Comparison of ENCODE assay signal across 9 mouse cellular contexts in the genomic region with DNA sequence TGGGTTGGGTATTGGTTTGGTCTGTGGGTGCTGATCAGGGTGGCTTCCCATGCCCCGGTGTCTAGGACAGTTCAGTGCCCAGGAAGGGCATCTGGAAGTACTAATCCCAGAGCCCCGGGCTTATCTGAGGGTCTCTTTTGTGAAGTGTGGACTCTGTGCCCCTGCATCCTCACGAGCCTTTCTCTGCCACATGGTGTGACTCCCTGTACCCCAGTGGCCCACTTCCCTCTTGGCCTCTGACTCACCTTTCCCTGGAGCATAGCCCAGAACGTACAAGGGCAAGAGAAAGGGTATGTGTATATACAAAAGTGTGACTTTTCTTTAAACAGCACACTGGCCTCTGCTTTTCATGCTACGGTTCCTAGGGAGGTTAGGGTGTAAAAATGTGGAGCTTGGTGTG. TPM values are rescaled to one million over a fixed set of nuclear protein-coding genes. Genes with fewer than 3 reads are reported as not detected.
DNase-seq lines count a peak whose midpoint lies in the region; ATAC-seq and TF ChIP-seq lines count a peak whose summit lies in the region.
"Had no signal": no experiment of that assay in that cellular context is flagged by ENCODE, and none has a peak within 500 bp of the region (broad histone marks: within the 10 kb centered on the region; RNA-seq: fewer than 3 reads in every experiment).

No protein-coding gene starts in this region.

- peak overlapping the region; percentile 100 for H3K4me2 ChIP-seq in heart, postnatal 0 days (ENCODE audit: low read depth, low read length)
- H3K4me2 ChIP-seq in hindbrain, embryonic 14.5 days (replicated peaks): peak overlapping the region; percentile 99
- H3K4me2 ChIP-seq in myocyte (ENCODE audit: low read depth): peak overlapping the region; percentile 85

- TF ChIP-seq CTCF in heart, postnatal 0 days (IDR thresholded peaks at IDR 0.05; ENCODE audit: low read depth): no peak

- 25% methylated on average over 5 of the region's 5 CpGs for WGBS in heart, postnatal 0 days
- WGBS in hindbrain, embryonic 14.5 days: 36% methylated on average over 5 of the region's 5 CpGs

- ATAC-seq in heart, postnatal 0 days (ENCODE audit: insufficient read depth, low read depth): no peak
- ATAC-seq in hindbrain, embryonic 14.5 days (ENCODE audit: low FRiP score): no peak

- peaks cover 20% of the 10 kb centered on the region; the same call in 1 of the 2 replicates for H3K4me1 ChIP-seq in heart, postnatal 0 days (ENCODE audit: control insufficient read depth, insufficient read depth)
- peaks cover 13% of the 10 kb centered on the region; the same call in 1 of the 2 replicates for H3K4me1 ChIP-seq in hindbrain, embryonic 14.5 days (replicated peaks; ENCODE audit: control insufficient read depth, insufficient read depth, low read length)

- H3K9me3 ChIP-seq in heart, postnatal 0 days (replicated peaks; ENCODE audit: control insufficient read depth, low read length): no peaks in the 10 kb centered on the region
- no peaks in the 10 kb centered on the region for H3K9me3 ChIP-seq in hindbrain, embryonic 14.5 days (ENCODE audit: control insufficient read depth, low read length)

- no peaks in the 10 kb centered on the region for H3K36me3 ChIP-seq in heart, postnatal 0 days (replicated peaks; ENCODE audit: control insufficient read depth, insufficient read depth, low read length)
- no peaks in the 10 kb centered on the region for H3K36me3 ChIP-seq in hindbrain, embryonic 14.5 days (replicated peaks; ENCODE audit: control insufficient read depth, insufficient read depth)
- H3K36me3 ChIP-seq in myocyte (ENCODE audit: control insufficient read depth, insufficient read depth): no peaks in the 10 kb centered on the region

- H3ac ChIP-seq in myocyte (ENCODE audit: control insufficient read depth, insufficient read length): peak overlapping the region; percentile 6

- DNase-seq in heart, postnatal 0 days (ENCODE audit: low spot score): peak; percentile 11
- DNase-seq in heart, adult 18-20 months: no peak
- DNase-seq in adrenal gland, adult 8-10 months: peak; percentile 50
- no peak for DNase-seq in hindbrain, embryonic 14.5 days (ENCODE audit: low spot score)
- no peak for DNase-seq in left cerebral cortex, adult 9 months (ENCODE audit: low spot score in 2 of 2)
- DNase-seq in natural killer cell, adult 2 months (ENCODE audit: low spot score in 2 of 2): no peak
- DNase-seq in urinary bladder, adult 18-20 months (ENCODE audit: low spot score in 2 of 2): no peak

- peak overlapping the region; percentile 63; the same call in 1 of the 2 replicates for H3K9ac ChIP-seq in heart, postnatal 0 days (replicated peaks; ENCODE audit: low read depth, low read length)
- no peak overlapping the region for H3K9ac ChIP-seq in hindbrain, embryonic 14.5 days

- H3K79me2 ChIP-seq in myocyte (ENCODE audit: control insufficient read depth, insufficient read depth): no peaks in the 10 kb centered on the region

- H3K27me3 ChIP-seq in heart, postnatal 0 days (ENCODE audit: control insufficient read depth, insufficient read depth, low read length): no peaks in the 10 kb centered on the region
- H3K27me3 ChIP-seq in hindbrain, embryonic 14.5 days (ENCODE audit: control insufficient read depth, insufficient read depth, low read length): peaks cover 11% of the 10 kb centered on the region; the same call in 1 of the 2 replicates
- H3K27me3 ChIP-seq in myocyte (ENCODE audit: control insufficient read depth, insufficient read depth, insufficient read length): no peaks in the 10 kb centered on the region

- TF ChIP-seq EP300 in heart, postnatal 0 days (IDR thresholded peaks at IDR 0.05; ENCODE audit: low read depth): no peak

- H3K27ac ChIP-seq in heart, postnatal 0 days (ENCODE audit: low read depth): no peak overlapping the region
- H3K27ac ChIP-seq in hindbrain, embryonic 14.5 days: no peak overlapping the region

- no peak for TF ChIP-seq POLR2A in myocyte (IDR thresholded peaks at IDR 0.05; ENCODE audit: insufficient read length, low read depth)

- H3K4me3 ChIP-seq in heart, postnatal 0 days (ENCODE audit: low read depth, low read length): peak overlapping the region; percentile 82
- peak overlapping the region; percentile 55; the same call in 1 of the 2 replicates for H3K4me3 ChIP-seq in hindbrain, embryonic 14.5 days (replicated peaks; ENCODE audit: low read length)
- H3K4me3 ChIP-seq in myocyte: peak overlapping the region; percentile 51

TF ChIP-seq in myocyte, 11 proteins besides CTCF, POLR2A, EP300 and RAD21:
- no peak for TF ChIP-seq E2F4 (IDR thresholded peaks at IDR 0.05; ENCODE audit: insufficient read depth)

RNA-seq across cellular contexts. Expression of a gene that starts 1.2 kb away (rescaled TPM):
- total RNA-seq in heart, postnatal 0 days (2014; rRNA removed; ENCODE audit: low replicate concordance): 2.8 and 4.3 TPM in 2 replicates
- 3.4 and 3.8 TPM in 2 replicates for polyA plus RNA-seq in heart, postnatal 0 days (2015; fragmentation: Nextera tagmentation; extraction: Ambion mirVana)
- total RNA-seq in heart, adult 18-20 months (2021): under 1 TPM in 1 of 2 experiments, not detected in 1; 0.18 TPM
- total RNA-seq in adrenal gland, adult 8-10 months (2022): 1 to 10 TPM; 1.3 to 5.0 (median 3.2) TPM
- 3.2 and 3.8 TPM in 2 replicates for polyA plus RNA-seq in hindbrain, embryonic 14.5 days (2014; fragmentation: Nextera tagmentation; extraction: Ambion mirVana)
- polyA plus RNA-seq in myocyte (2012; fragmentation: generic; extraction: Trizol): 5.6 TPM

RNA-seq across cellular contexts. Expression of a gene that starts 31.9 kb away (rescaled TPM):
- not detected in 2 replicates for total RNA-seq in heart, postnatal 0 days (2014; rRNA removed; ENCODE audit: low replicate concordance)
- not detected in 2 replicates for polyA plus RNA-seq in heart, postnatal 0 days (2015; fragmentation: Nextera tagmentation; extraction: Ambion mirVana)
- total RNA-seq in heart, adult 18-20 months (2021): not detected
- not detected for total RNA-seq in adrenal gland, adult 8-10 months (2022)
- polyA plus RNA-seq in hindbrain, embryonic 14.5 days (2014; fragmentation: Nextera tagmentation; extraction: Ambion mirVana): 0.35 and 0.58 TPM in 2 replicates
- polyA plus RNA-seq in myocyte (2012; fragmentation: generic; extraction: Trizol): not detected
- total RNA-seq: adrenal gland, adult 18-20 months had no signal

RNA-seq across cellular contexts. Expression of a gene that starts 38.6 kb away (rescaled TPM):
- total RNA-seq in heart, postnatal 0 days (2014; rRNA removed; ENCODE audit: low replicate concordance): 15.4 and 18.5 TPM in 2 replicates
- 28.2 and 31.3 TPM in 2 replicates for polyA plus RNA-seq in heart, postnatal 0 days (2015; fragmentation: Nextera tagmentation; extraction: Ambion mirVana)
- 10 to 100 TPM; 21.4 to 23.4 TPM for total RNA-seq in heart, adult 18-20 months (2021)
- total RNA-seq in adrenal gland, adult 8-10 months (2022): 10 to 100 TPM; 64.9 to 75.0 (median 73.1) TPM
- polyA plus RNA-seq in hindbrain, embryonic 14.5 days (2014; fragmentation: Nextera tagmentation; extraction: Ambion mirVana): 36.0 and 38.2 TPM in 2 replicates
- 21.1 TPM for polyA plus RNA-seq in myocyte (2012; fragmentation: generic; extraction: Trizol)

Comparison
In these comparisons a context has a peak if more than half of its experiments do, and no peak if none do; other contexts are left out.
1. DNase-seq: peak in heart, postnatal 0 days (single experiment) and adrenal gland, adult 8-10 months (single experiment); none in heart, adult 18-20 months (0 of 2), hindbrain, embryonic 14.5 days (single experiment), left cerebral cortex, adult 9 months (0 of 2), natural killer cell, adult 2 months (0 of 2) and urinary bladder, adult 18-20 months (0 of 2).
2. Peak in every context shown above with its lines, with median percentiles within 50 percentile points of each other: H3K4me2 ChIP-seq and H3K4me3 ChIP-seq.